Mouse (Mus musculus): Measurements from ENCODE around the gene Gm7271. TPM values are rescaled to one million over a fixed set of nuclear protein-coding genes. Genes with fewer than 3 reads are reported as not detected.

The Gm7271 gene
- polyA plus RNA-seq (2014; fragmentation: Nextera tagmentation; extraction: Ambion mirVana) = not detected in 2 replicates

GRCm38 (mm10) chr5:76483811-76484210, at the start of gene Gm7271:
Gene Gm7271 (plus strand): TSS chr5:76484040.
- Histone ChIP-seq H3K4me2 (ENCODE audit: low read length) (no peak within 1 kb of the TSS), H3K9me3 (ENCODE audit: control insufficient read depth, low read length) (no peaks in the 10 kb centered on the region), H3K9ac (ENCODE audit: low read length) (no peak within 1 kb of the TSS), H3K27me3 (replicated peaks; ENCODE audit: control insufficient read depth, insufficient read depth, low read length) (no peaks in the 10 kb centered on the region), H3K27ac (ENCODE audit: low read depth) (no peak within 1 kb of the TSS), H3K36me3 (ENCODE audit: control insufficient read depth, insufficient read depth, low read length) (no peaks in the 10 kb centered on the region), H3K4me1 (replicated peaks; ENCODE audit: control insufficient read depth, insufficient read depth, low read length) (no peaks in the 10 kb centered on the region), H3K4me3 (ENCODE audit: low read depth, low read length) (no peak within 1 kb of the TSS)
- ATAC-seq (replicated peaks; ENCODE audit: low FRiP score, low TSS enrichment, low read depth) (no peak), DNase-seq (ENCODE audit: low spot score) (no peak)
- 51% methylated on average over 5 of the region's 5 CpGs for WGBS

DNA sequence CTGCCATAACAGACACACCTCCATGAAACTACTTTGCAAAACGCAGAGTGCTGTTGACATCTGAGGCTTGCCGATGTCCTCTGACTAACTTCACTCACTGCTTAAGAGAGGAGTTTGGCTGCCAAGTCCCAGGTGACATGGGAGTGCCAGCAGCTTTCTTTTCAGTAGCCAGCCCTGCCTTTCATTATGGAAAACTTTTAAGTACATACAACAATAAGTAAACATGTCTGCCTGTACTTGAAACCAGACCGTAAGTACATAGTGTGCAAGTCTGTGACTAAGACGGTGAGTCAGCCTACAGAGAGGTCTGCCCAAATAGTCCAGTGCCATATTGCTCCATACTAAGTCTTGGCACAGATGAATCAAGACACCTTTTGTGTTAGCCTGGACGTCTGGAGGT, 46.7 kb upstream of the Gm7271 start:
- whole genome bisulfite sequencing = 87% methylated on average over 5 of the region's 5 CpGs
- Histone ChIP-seq H3K27me3 (replicated peaks; ENCODE audit: control insufficient read depth, insufficient read depth, low read length) (no peaks in the 10 kb centered on the region), H3K4me3 (ENCODE audit: low read depth, low read length) (no peak overlapping the region), H3K27ac (ENCODE audit: low read depth) (no peak overlapping the region), H3K9me3 (ENCODE audit: control insufficient read depth, low read length) (no peaks in the 10 kb centered on the region), H3K4me1 (replicated peaks; ENCODE audit: control insufficient read depth, insufficient read depth, low read length) (no peaks in the 10 kb centered on the region), H3K4me2 (ENCODE audit: low read length) (no peak overlapping the region), H3K36me3 (ENCODE audit: control insufficient read depth, insufficient read depth, low read length) (no peaks in the 10 kb centered on the region), H3K9ac (ENCODE audit: low read length) (no peak overlapping the region)
- DNase-seq (ENCODE audit: low spot score) = no peak
- ATAC-seq (replicated peaks; ENCODE audit: low FRiP score, low TSS enrichment, low read depth) = no peak

- H3K27ac ChIP-seq (ENCODE audit: low read depth) = no peak overlapping the region
- DNase-seq (ENCODE audit: low spot score) = no peak
- 86% methylated on average over 8 of the region's 8 CpGs for WGBS
- no peaks in the 10 kb centered on the region for H3K9me3 ChIP-seq (ENCODE audit: control insufficient read depth, low read length)
- H3K4me1 ChIP-seq (replicated peaks; ENCODE audit: control insufficient read depth, insufficient read depth, low read length) = no peaks in the 10 kb centered on the region
- ATAC-seq (replicated peaks; ENCODE audit: low FRiP score, low TSS enrichment, low read depth) = no peak
- no peak overlapping the region for H3K4me3 ChIP-seq (ENCODE audit: low read depth, low read length)
- H3K9ac ChIP-seq (ENCODE audit: low read length) = no peak overlapping the region
- no peak overlapping the region for H3K4me2 ChIP-seq (ENCODE audit: low read length)
- no peaks in the 10 kb centered on the region for H3K27me3 ChIP-seq (replicated peaks; ENCODE audit: control insufficient read depth, insufficient read depth, low read length)
- H3K36me3 ChIP-seq (ENCODE audit: control insufficient read depth, insufficient read depth, low read length) = no peaks in the 10 kb centered on the region
Observed at GRCm38 (mm10) chr5:76437696-76438095, 46.1 kb upstream of the Gm7271 start.

DNA sequence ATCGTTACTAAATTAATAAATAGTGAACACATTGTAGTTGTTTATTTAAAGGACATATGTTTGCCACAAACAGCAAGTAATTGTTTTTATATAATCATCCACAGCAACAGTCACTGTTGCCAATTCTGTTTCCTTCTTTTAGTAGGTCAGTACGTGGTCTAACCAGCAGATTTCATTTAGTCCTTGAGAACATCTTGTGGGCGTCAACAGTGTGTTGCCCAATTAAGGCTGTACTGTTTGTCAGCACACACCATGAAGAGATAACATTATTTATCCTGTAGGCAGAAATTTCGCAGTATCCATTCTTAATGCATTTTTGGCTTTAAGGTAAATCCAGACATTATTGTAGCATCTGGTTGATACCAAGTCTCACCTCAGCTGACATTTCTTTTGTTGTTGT, 42.4 kb upstream of the Gm7271 start:
- H3K27me3 ChIP-seq (replicated peaks; ENCODE audit: control insufficient read depth, insufficient read depth, low read length) = no peaks in the 10 kb centered on the region
- no peaks in the 10 kb centered on the region for H3K4me1 ChIP-seq (replicated peaks; ENCODE audit: control insufficient read depth, insufficient read depth, low read length)
- DNase-seq (ENCODE audit: low spot score) (no peak), ATAC-seq (replicated peaks; ENCODE audit: low FRiP score, low TSS enrichment, low read depth) (no peak)
- H3K27ac ChIP-seq (ENCODE audit: low read depth) = no peak overlapping the region
- WGBS = 70% methylated on average over 4 of the region's 4 CpGs
- no peak overlapping the region for H3K4me2 ChIP-seq (ENCODE audit: low read length)
- no peaks in the 10 kb centered on the region for H3K36me3 ChIP-seq (ENCODE audit: control insufficient read depth, insufficient read depth, low read length)
- H3K9me3 ChIP-seq (ENCODE audit: control insufficient read depth, low read length) = no peaks in the 10 kb centered on the region
- no peak overlapping the region for H3K9ac ChIP-seq (ENCODE audit: low read length)
- no peak overlapping the region for H3K4me3 ChIP-seq (ENCODE audit: low read depth, low read length)

- 75% methylated on average over 2 of the region's 2 CpGs for WGBS
- Histone ChIP-seq H3K36me3 (ENCODE audit: control insufficient read depth, insufficient read depth, low read length) (no peaks in the 10 kb centered on the region), H3K4me3 (ENCODE audit: low read depth, low read length) (no peak overlapping the region), H3K27ac (ENCODE audit: low read depth) (no peak overlapping the region), H3K4me2 (ENCODE audit: low read length) (no peak overlapping the region), H3K9ac (ENCODE audit: low read length) (no peak overlapping the region), H3K4me1 (replicated peaks; ENCODE audit: control insufficient read depth, insufficient read depth, low read length) (no peaks in the 10 kb centered on the region), H3K9me3 (ENCODE audit: control insufficient read depth, low read length) (no peaks in the 10 kb centered on the region), H3K27me3 (replicated peaks; ENCODE audit: control insufficient read depth, insufficient read depth, low read length) (no peaks in the 10 kb centered on the region)
- ATAC-seq (replicated peaks; ENCODE audit: low FRiP score, low TSS enrichment, low read depth) (no peak), DNase-seq (ENCODE audit: low spot score) (no peak)
Observed at GRCm38 (mm10) chr5:76474931-76475330, 8.9 kb upstream of the Gm7271 start.

DNA sequence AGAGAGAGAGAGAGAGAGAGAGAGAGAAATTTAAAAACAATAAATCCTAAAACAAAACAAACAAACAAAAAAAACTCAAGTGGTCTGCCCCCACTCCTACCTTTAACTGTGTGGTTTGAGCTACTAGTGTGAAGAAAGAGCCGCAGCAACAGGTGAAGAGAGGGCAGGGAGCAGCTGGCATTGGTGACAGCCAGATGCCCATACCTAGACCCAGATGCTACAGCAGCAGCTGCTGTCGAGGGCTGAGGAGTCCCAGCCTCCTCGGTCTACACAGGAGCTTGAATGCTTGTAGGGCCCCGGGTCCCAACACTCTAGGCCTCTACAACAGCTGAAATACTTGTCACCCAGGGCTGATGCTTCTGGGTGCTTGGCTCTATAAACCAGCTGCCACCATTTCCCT, 7.0 kb upstream of the Gm7271 start:
- Histone ChIP-seq H3K27ac (ENCODE audit: low read depth) (no peak overlapping the region), H3K4me1 (replicated peaks; ENCODE audit: control insufficient read depth, insufficient read depth, low read length) (no peaks in the 10 kb centered on the region), H3K4me2 (ENCODE audit: low read length) (no peak overlapping the region), H3K27me3 (replicated peaks; ENCODE audit: control insufficient read depth, insufficient read depth, low read length) (no peaks in the 10 kb centered on the region), H3K4me3 (ENCODE audit: low read depth, low read length) (no peak overlapping the region), H3K9me3 (ENCODE audit: control insufficient read depth, low read length) (no peaks in the 10 kb centered on the region), H3K36me3 (ENCODE audit: control insufficient read depth, insufficient read depth, low read length) (no peaks in the 10 kb centered on the region), H3K9ac (ENCODE audit: low read length) (no peak overlapping the region)
- DNase-seq (ENCODE audit: low spot score) (no peak), ATAC-seq (replicated peaks; ENCODE audit: low FRiP score, low TSS enrichment, low read depth) (no peak)
- WGBS = 84% methylated on average over 4 of the region's 4 CpGs

DNA sequence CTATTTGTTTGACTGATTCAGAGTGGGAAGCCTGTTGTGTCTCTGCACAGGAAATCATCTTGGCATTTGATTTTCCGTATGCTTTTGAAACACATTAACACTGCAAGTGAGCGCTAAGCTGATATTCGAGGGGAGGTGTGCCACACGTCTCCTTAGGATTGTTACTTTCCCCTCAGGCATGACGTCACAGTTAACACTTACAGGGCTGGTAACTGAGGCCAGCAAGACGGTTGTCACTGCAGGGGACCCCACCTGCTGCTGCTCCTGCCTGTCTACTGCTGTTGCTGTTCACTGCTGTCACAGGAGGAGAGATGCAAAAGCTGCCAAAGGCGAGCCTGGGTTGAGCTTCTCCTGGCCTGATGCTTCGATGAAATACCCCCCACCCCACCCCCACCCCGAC, 6.1 kb upstream of the Gm7271 start:
- Histone ChIP-seq H3K4me3 (ENCODE audit: low read depth, low read length) (no peak overlapping the region), H3K9me3 (ENCODE audit: control insufficient read depth, low read length) (no peaks in the 10 kb centered on the region), H3K4me2 (ENCODE audit: low read length) (no peak overlapping the region), H3K27ac (ENCODE audit: low read depth) (no peak overlapping the region), H3K9ac (ENCODE audit: low read length) (no peak overlapping the region), H3K27me3 (replicated peaks; ENCODE audit: control insufficient read depth, insufficient read depth, low read length) (no peaks in the 10 kb centered on the region), H3K36me3 (ENCODE audit: control insufficient read depth, insufficient read depth, low read length) (no peaks in the 10 kb centered on the region), H3K4me1 (replicated peaks; ENCODE audit: control insufficient read depth, insufficient read depth, low read length) (no peaks in the 10 kb centered on the region)
- WGBS = 26% methylated on average over 9 of the region's 9 CpGs
- no peak for ATAC-seq (replicated peaks; ENCODE audit: low FRiP score, low TSS enrichment, low read depth)
- DNase-seq (ENCODE audit: low spot score) = no peak

- 82% methylated on average over 13 of the region's 13 CpGs for WGBS
- H3K4me2 ChIP-seq (ENCODE audit: low read length) = no peak overlapping the region
- ATAC-seq (replicated peaks; ENCODE audit: low FRiP score, low TSS enrichment, low read depth) (no peak), DNase-seq (ENCODE audit: low spot score) (no peak)
- H3K36me3 ChIP-seq (ENCODE audit: control insufficient read depth, insufficient read depth, low read length) = no peaks in the 10 kb centered on the region
- H3K27me3 ChIP-seq (replicated peaks; ENCODE audit: control insufficient read depth, insufficient read depth, low read length) = no peaks in the 10 kb centered on the region
- no peaks in the 10 kb centered on the region for H3K4me1 ChIP-seq (replicated peaks; ENCODE audit: control insufficient read depth, insufficient read depth, low read length)
- no peak overlapping the region for H3K4me3 ChIP-seq (ENCODE audit: low read depth, low read length)
- no peak overlapping the region for H3K27ac ChIP-seq (ENCODE audit: low read depth)
- no peak overlapping the region for H3K9ac ChIP-seq (ENCODE audit: low read length)
- no peaks in the 10 kb centered on the region for H3K9me3 ChIP-seq (ENCODE audit: control insufficient read depth, low read length)
Observed at GRCm38 (mm10) chr5:76495126-76495525, 11.3 kb downstream of the Gm7271 start.

DNA sequence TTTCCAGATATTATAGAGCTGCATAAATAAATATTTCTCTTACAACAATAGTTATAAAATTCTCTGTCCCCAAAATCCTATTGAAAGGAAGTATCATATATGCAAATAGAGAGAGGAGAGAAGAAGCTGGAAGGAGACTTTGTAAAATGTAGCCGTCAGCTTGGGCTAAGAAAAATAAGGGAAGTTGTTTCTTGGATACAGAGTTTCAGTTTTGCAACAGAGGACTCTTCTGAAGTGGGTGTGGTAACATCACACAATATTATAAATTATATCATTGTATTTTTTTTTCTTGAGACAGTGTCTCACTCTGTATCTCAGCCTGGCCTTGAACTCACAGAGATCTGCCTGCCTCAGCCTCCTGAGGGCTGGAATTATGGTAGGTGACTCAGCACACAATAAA, 38.6 kb downstream of the Gm7271 start:
- no peaks in the 10 kb centered on the region for H3K9me3 ChIP-seq (ENCODE audit: control insufficient read depth, low read length)
- H3K36me3 ChIP-seq (ENCODE audit: control insufficient read depth, insufficient read depth, low read length) = no peaks in the 10 kb centered on the region
- no peak overlapping the region for H3K27ac ChIP-seq (ENCODE audit: low read depth)
- H3K9ac ChIP-seq (ENCODE audit: low read length) = no peak overlapping the region
- no peak for DNase-seq (ENCODE audit: low spot score)
- no peaks in the 10 kb centered on the region for H3K4me1 ChIP-seq (replicated peaks; ENCODE audit: control insufficient read depth, insufficient read depth, low read length)
- 84% methylated on average over 1 of the region's 1 CpGs for WGBS
- no peaks in the 10 kb centered on the region for H3K27me3 ChIP-seq (replicated peaks; ENCODE audit: control insufficient read depth, insufficient read depth, low read length)
- H3K4me3 ChIP-seq (ENCODE audit: low read depth, low read length) = no peak overlapping the region
- H3K4me2 ChIP-seq (ENCODE audit: low read length) = no peak overlapping the region
- no peak for ATAC-seq (replicated peaks; ENCODE audit: low FRiP score, low TSS enrichment, low read depth)
